Mouse (Mus musculus) embryonic facial prominence, embryonic 10.5 days (tissue): ENCODE data around the gene Pde3a. TPM values are rescaled to one million over a fixed set of nuclear protein-coding genes. Genes with fewer than 3 reads are reported as not detected.

Source experiments
- DNase-seq: peaks from one replicate; pipeline ENCODE4 v3.0.0-alpha.2; 2017; ENCODE audit warnings: low spot score
- H3K27ac ChIP-seq: fragments of 300-500 bp; sonication (generic); replicated peaks from 2 replicates; pipeline ENCODE4 v1.5.1; 2016; ENCODE audit warnings: mild to moderate bottlenecking
- H3K27me3 ChIP-seq: fragments of 300-500 bp; sonication (generic); replicated peaks from 2 replicates; pipeline ENCODE4 v1.6.1; 2016; ENCODE audit warnings: low read depth, mild to moderate bottlenecking; ENCODE audit not compliant: poor library complexity, severe bottlenecking
- H3K36me3 ChIP-seq: fragments of 300-500 bp; sonication (generic); replicated peaks from 2 replicates; pipeline ENCODE4 v1.6.1; 2016; ENCODE audit warnings: mild to moderate bottlenecking, moderate library complexity
- H3K4me1 ChIP-seq: fragments of 300-500 bp; sonication (generic); 2 replicates; pipeline ENCODE4 v1.6.1; 2016
- H3K4me3 ChIP-seq: fragments of 300-500 bp; sonication (generic); 2 replicates; pipeline ENCODE4 v1.5.1; 2016; ENCODE audit warnings: mild to moderate bottlenecking, moderate library complexity
- H3K9me3 ChIP-seq: fragments of 300-500 bp; sonication (generic); 2 replicates; pipeline ENCODE4 v1.6.1; 2016; ENCODE audit warnings: mild to moderate bottlenecking
- WGBS: fragments of 180-500 bp; shearing (Covaris S2); methylation state at CpG from one replicate; pipeline ENCODE4 v1.1.7; 2016; 5-methylcytosine and 5-hydroxymethylcytosine counted together
- polyA plus RNA-seq: library from polyadenylated mRNA; unstranded; fragments of >200 nt; fragmentation: Nextera tagmentation; extraction: Ambion mirVana; gene quantifications from 2 replicates; pipeline ENCODE4 v1.2.1, GENCODE M21; 2016

The Pde3a gene
- polyA plus RNA-seq, 1 experiment from 2014 or later = 2.0 TPM

DNA sequence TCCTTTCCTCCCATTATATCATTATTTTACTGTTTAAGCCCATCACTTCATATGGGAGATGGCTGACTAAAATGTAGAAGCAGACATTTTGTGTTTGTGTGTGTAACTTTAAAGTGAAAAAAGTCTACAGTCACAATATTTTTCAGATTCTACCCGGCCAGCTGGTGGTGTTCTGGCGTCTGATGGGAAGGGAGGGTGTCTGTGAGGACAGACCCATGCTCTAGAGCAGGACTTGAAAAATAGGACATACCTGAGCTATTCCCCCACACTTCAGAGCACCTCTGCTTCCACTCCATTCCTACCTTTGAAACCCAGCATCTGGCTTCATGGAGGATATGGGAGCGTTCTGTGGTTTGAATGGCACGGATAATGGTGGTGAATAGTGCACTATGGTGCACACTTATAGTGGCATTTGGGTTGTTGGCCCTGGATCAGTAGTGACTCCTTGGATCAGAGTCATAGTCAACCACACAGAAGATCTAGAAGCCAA, 132.9 kb downstream of the Pde3a start:
- no peak for DNase-seq
- H3K27me3 ChIP-seq = no peaks in the 10 kb centered on the region
- H3K4me3 ChIP-seq = peak overlapping the region; percentile 13; the same call in 1 of the 2 replicates
- no peaks in the 10 kb centered on the region for H3K9me3 ChIP-seq
- 78% methylated on average over 4 of the region's 4 CpGs for WGBS
- peak overlapping the region; percentile 66 for H3K27ac ChIP-seq
- peaks cover 24% of the 10 kb centered on the region for H3K4me1 ChIP-seq
- H3K36me3 ChIP-seq = no peaks in the 10 kb centered on the region

DNA sequence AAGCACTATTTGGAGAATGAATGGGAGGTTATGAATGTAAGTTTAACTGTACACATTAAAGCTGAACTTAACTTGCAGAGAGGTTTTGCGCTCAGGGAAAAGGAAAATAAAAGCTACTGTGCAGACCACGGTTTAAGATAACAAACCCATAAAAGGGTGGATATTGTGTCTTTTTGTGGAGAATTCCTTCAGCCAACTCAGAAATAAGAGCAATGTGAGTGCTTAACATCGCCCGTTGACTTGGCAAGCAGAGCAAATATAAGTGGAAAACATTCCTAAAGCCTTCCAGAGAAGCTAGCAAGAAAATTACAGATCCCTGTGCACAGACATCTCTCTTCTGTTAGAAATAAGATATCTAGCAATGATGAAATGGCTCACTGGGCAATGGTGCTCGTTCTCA, 139.0 kb downstream of the Pde3a start:
- H3K27ac ChIP-seq = no peak overlapping the region
- no peak overlapping the region for H3K4me3 ChIP-seq
- DNase-seq = no peak
- H3K4me1 ChIP-seq = no peaks in the 10 kb centered on the region
- WGBS = 86% methylated on average over 5 of the region's 5 CpGs
- no peaks in the 10 kb centered on the region for H3K36me3 ChIP-seq
- no peaks in the 10 kb centered on the region for H3K9me3 ChIP-seq
- no peaks in the 10 kb centered on the region for H3K27me3 ChIP-seq

DNA sequence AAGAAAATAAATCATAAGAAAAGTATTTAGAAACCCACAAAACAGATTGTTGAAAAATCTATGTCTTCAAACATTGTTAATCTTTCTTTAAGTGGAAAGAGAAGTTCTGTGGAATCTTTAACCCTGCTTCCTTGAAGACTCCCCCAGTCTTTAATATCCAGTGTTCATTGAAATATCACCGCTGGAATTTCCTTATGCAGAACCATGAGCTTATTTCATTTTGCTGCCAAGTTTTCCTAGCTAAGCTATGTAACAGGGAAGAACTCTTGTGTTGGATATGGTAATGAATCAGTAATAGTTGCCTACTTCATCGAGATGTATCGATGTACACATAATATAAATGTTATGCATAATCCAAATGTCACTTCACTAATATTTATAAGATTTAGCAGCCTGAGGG, 146.9 kb downstream of the Pde3a start:
- Histone ChIP-seq H3K4me1 (peaks cover 6% of the 10 kb centered on the region; the same call in 1 of the 2 replicates), H3K36me3 (no peaks in the 10 kb centered on the region), H3K27ac (no peak overlapping the region), H3K4me3 (no peak overlapping the region), H3K9me3 (no peaks in the 10 kb centered on the region), H3K27me3 (no peaks in the 10 kb centered on the region)
- WGBS = 94% methylated on average over 3 of the region's 3 CpGs
- no peak for DNase-seq

GRCm38 (mm10) chr6:141399411-141399810, 150.3 kb downstream of the Pde3a start:
- Histone ChIP-seq H3K27ac (no peak overlapping the region), H3K9me3 (no peaks in the 10 kb centered on the region), H3K27me3 (no peaks in the 10 kb centered on the region), H3K36me3 (no peaks in the 10 kb centered on the region), H3K4me1 (peaks cover 7% of the 10 kb centered on the region), H3K4me3 (no peak overlapping the region)
- 68% methylated on average over 4 of the region's 4 CpGs for WGBS
- no peak for DNase-seq

- WGBS = 61% methylated on average over 2 of the region's 2 CpGs
- no peaks in the 10 kb centered on the region for H3K36me3 ChIP-seq
- H3K4me3 ChIP-seq = no peak overlapping the region
- peaks cover 19% of the 10 kb centered on the region for H3K4me1 ChIP-seq
- no peak for DNase-seq
- H3K27ac ChIP-seq = no peak overlapping the region
- H3K27me3 ChIP-seq = no peaks in the 10 kb centered on the region
- no peaks in the 10 kb centered on the region for H3K9me3 ChIP-seq
Observed at GRCm38 (mm10) chr6:141403943-141404342, 154.9 kb downstream of the Pde3a start.

DNA sequence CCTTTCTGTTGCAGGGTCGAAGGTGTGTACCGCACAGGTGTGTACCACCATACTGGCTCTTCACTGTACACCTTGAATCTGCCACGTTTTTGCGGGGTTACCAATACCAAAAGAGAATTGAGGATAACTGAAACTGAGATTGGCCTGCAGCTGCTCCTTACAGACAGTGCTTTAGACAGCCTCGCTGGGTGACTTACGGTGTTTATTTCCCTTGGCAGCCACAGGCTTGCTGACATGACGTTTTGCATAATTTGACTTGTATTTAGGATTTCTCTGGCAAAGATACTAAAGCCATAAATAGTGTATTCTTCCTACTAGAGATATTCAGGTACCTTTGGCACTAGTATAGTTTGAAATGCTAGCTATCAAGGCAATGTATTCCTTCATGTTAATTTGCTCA, 155.6 kb downstream of the Pde3a start:
- Histone ChIP-seq H3K27ac (no peak overlapping the region), H3K4me1 (peaks cover 14% of the 10 kb centered on the region), H3K9me3 (no peaks in the 10 kb centered on the region), H3K27me3 (no peaks in the 10 kb centered on the region), H3K4me3 (no peak overlapping the region), H3K36me3 (no peaks in the 10 kb centered on the region)
- DNase-seq = no peak
- WGBS = 85% methylated on average over 7 of the region's 7 CpGs

GRCm38 (mm10) chr6:141405496-141405895, 156.4 kb downstream of the Pde3a start:
- 51% methylated on average over 5 of the region's 5 CpGs for WGBS

GRCm38 (mm10) chr6:141408758-141409157, 159.7 kb downstream of the Pde3a start:
- no peaks in the 10 kb centered on the region for H3K9me3 ChIP-seq
- H3K27ac ChIP-seq = no peak overlapping the region
- H3K4me3 ChIP-seq = no peak overlapping the region
- H3K4me1 ChIP-seq = peaks cover 20% of the 10 kb centered on the region
- H3K36me3 ChIP-seq = no peaks in the 10 kb centered on the region
- no peaks in the 10 kb centered on the region for H3K27me3 ChIP-seq
- 93% methylated on average over 4 of the region's 4 CpGs for WGBS
- no peak for DNase-seq

More at GRCm38 (mm10) chr6:141405496-141405895, 156.4 kb downstream of the Pde3a start:
- no peak for DNase-seq
- no peaks in the 10 kb centered on the region for H3K27me3 ChIP-seq
- H3K9me3 ChIP-seq = no peaks in the 10 kb centered on the region
- peaks cover 14% of the 10 kb centered on the region for H3K4me1 ChIP-seq
- no peak overlapping the region; the same call in 1 of the 2 replicates for H3K27ac ChIP-seq
- H3K4me3 ChIP-seq = no peak overlapping the region
- no peaks in the 10 kb centered on the region for H3K36me3 ChIP-seq

DNA sequence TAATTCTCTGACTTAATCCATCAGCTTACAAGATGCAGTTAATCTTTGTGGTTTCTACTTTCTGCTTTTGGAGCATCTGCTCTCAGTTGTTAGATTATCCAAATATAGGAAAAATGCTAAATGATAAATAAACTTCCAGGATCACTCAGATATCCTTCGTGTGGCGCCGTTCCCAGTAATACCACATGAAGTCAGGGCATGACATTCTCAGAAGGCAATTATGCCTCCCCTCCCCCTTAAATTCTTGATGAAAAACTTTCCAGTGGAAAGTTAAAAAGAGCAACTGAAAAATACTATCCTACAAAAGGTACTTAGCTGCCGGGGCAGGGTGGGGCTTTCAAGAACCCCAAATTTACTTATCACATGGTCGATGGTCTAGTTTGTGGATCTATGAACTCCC, 161.8 kb downstream of the Pde3a start:
- Histone ChIP-seq H3K36me3 (no peaks in the 10 kb centered on the region), H3K27ac (no peak overlapping the region), H3K27me3 (no peaks in the 10 kb centered on the region), H3K4me3 (no peak overlapping the region), H3K4me1 (peaks cover 7% of the 10 kb centered on the region), H3K9me3 (no peaks in the 10 kb centered on the region)
- WGBS = 84% methylated on average over 5 of the region's 5 CpGs
- DNase-seq = no peak

DNA sequence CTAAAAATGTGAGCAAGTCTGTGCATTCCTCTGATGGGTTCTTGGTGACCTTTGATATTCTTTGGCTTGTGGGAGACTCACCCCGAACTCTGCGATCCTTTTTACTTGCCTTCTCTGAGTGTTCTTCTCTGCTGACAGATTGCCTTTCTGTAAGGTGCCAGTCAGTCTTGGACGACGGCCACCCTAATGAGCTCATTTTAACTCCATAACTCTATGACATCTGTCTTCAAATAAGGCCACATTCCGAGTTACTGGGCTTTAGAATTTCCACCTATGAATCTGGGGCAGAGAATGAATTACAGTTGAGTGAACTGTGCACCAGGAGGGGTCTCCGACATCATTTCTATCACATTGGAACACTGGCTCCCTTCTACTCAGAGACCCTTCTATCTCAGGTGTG, 176.0 kb downstream of the Pde3a start:
- no peak for DNase-seq
- WGBS = 91% methylated on average over 6 of the region's 6 CpGs
- no peaks in the 10 kb centered on the region for H3K4me1 ChIP-seq
- H3K27me3 ChIP-seq = no peaks in the 10 kb centered on the region
- H3K4me3 ChIP-seq = no peak overlapping the region
- no peak overlapping the region for H3K27ac ChIP-seq
- no peaks in the 10 kb centered on the region for H3K36me3 ChIP-seq
- H3K9me3 ChIP-seq = no peaks in the 10 kb centered on the region

DNA sequence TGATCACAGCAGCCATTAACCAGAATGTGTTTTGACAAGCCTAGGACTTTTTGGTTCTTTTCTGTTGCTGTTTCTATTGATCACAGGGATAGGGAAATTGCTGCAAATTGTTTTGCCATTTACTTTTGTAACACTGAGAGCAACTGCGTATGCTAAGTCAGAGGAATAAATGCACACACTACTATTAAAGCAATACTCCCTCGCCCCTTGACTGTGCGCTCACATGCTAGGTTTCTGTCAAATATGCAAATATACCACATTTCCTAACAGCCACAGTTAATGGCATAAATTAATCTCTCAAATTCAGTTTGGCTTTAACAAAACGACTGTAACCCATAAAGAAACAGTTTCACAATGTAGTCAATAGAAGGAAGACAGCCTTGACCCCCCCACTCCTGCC, 179.5 kb downstream of the Pde3a start:
- Histone ChIP-seq H3K27me3 (no peaks in the 10 kb centered on the region), H3K36me3 (no peaks in the 10 kb centered on the region), H3K4me3 (no peak overlapping the region), H3K4me1 (no peaks in the 10 kb centered on the region), H3K27ac (no peak overlapping the region), H3K9me3 (peaks cover 3% of the 10 kb centered on the region; the same call in 1 of the 2 replicates)
- 86% methylated on average over 4 of the region's 4 CpGs for WGBS
- no peak for DNase-seq

- DNase-seq = no peak
- Histone ChIP-seq H3K4me3 (no peak overlapping the region), H3K4me1 (peaks cover 13% of the 10 kb centered on the region), H3K27me3 (no peaks in the 10 kb centered on the region), H3K9me3 (peaks cover 3% of the 10 kb centered on the region; the same call in 1 of the 2 replicates), H3K27ac (no peak overlapping the region), H3K36me3 (no peaks in the 10 kb centered on the region)
- WGBS = 86% methylated on average over 1 of the region's 1 CpGs
Observed at GRCm38 (mm10) chr6:141430134-141430533, 181.1 kb downstream of the Pde3a start.

GRCm38 (mm10) chr6:141432271-141432974, 183.4 kb downstream of the Pde3a start:
- peaks cover 3% of the 10 kb centered on the region; the same call in 1 of the 2 replicates for H3K9me3 ChIP-seq
- no peak for DNase-seq
- H3K27ac ChIP-seq = no peak overlapping the region
- H3K27me3 ChIP-seq = no peaks in the 10 kb centered on the region
- H3K4me3 ChIP-seq = no peak overlapping the region
- WGBS = 87% methylated on average over 13 of the region's 13 CpGs
- peaks cover 16% of the 10 kb centered on the region for H3K4me1 ChIP-seq
- no peaks in the 10 kb centered on the region for H3K36me3 ChIP-seq
